Mouse (Mus musculus): ENCODE data around the gene Ifi204. TPM values are rescaled to one million over a fixed set of nuclear protein-coding genes. Genes with fewer than 3 reads are reported as not detected.
"Not testable (repeated sequence)": the region's sequence is repeated elsewhere in the genome, so short reads cannot be mapped to it uniquely, and the experiment has no call there.

Gene Ifi204
- polyA plus RNA-seq (2015; fragmentation: Nextera tagmentation; extraction: Ambion mirVana), result 0.24 and 0.70 TPM in 2 replicates

DNA sequence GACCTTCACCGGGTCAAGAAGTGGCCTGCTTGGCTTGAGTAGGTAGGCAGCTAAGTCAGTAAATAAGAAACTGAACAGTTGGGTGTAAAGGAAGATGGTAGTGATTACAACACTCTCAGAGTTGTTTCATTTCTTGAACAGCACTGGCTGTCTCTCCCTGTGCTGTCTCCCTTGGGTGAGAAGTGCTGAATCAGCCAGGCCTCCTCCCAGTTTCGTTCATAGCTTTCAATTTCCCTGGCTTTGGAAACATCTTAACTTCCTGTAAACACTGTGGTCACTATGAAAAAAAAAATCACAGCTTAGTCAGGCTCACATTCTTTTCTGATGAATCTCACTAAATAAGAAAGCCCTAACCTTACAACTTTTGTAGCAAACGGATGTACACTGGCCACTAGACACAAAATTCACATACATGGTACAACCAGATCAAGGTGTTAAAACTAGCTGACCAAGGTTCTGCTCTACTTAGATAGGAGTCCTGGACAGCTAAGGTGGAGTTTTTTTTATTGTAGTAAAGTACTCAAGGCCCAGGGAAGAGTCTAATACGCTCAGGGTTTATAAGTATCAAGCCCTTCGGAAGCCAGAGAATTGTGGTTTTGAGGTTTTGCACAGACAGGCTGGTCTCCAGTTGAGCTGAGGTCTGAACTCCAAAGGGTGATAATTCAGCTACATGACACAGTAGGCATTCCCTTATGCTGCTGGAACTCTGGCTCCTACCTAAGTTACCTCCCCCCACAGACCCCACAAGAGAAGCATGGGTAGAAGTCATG is at the start of gene Ifi204:
Gene Ifi204, minus strand, starts transcription at position 96 of the 770 bp plus-strand sequence.
- not testable (repeated sequence) for H3K27me3 ChIP-seq (replicated peaks; ENCODE audit: control insufficient read depth, insufficient read depth, low read length); H3K4me2 ChIP-seq (ENCODE audit: low read length); H3K9ac ChIP-seq (replicated peaks; ENCODE audit: low read depth, low read length); H3K9me3 ChIP-seq (ENCODE audit: control insufficient read depth, low read length); H3K4me1 ChIP-seq (replicated peaks; ENCODE audit: control insufficient read depth, insufficient read depth, low read length); H3K27ac ChIP-seq (ENCODE audit: low read length); H3K36me3 ChIP-seq (ENCODE audit: control insufficient read depth, insufficient read depth); ATAC-seq; H3K4me3 ChIP-seq (replicated peaks; ENCODE audit: low read length)
- 89% methylated on average over 5 of the region's 5 CpGs for WGBS

DNA sequence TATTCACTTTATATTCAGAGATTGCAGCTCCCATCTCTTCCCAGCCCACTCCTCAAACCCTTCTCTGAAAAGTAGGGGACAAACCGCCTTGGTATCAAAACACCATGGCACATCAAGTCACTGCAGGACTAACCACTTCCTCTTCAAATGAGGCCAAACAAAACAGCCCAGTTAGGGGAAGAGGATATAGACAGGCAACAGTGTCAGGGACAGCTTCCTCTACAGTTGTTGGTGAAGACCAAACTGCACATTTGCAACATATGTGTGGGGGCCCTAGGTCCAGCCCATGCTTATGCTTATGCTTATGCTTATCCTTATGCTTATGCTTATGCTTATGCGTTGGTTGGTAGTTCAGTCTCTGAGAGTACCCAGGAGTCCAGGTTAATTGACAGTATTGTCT is 42.6 kb upstream of the Ifi204 start:
- H3K27me3 ChIP-seq (replicated peaks; ENCODE audit: control insufficient read depth, insufficient read depth, low read length); H3K9ac ChIP-seq (replicated peaks; ENCODE audit: low read depth, low read length); H3K9me3 ChIP-seq (ENCODE audit: control insufficient read depth, low read length); H3K36me3 ChIP-seq (ENCODE audit: control insufficient read depth, insufficient read depth); H3K4me3 ChIP-seq (replicated peaks; ENCODE audit: low read length); H3K4me2 ChIP-seq (ENCODE audit: low read length); H3K4me1 ChIP-seq (replicated peaks; ENCODE audit: control insufficient read depth, insufficient read depth, low read length); H3K27ac ChIP-seq (ENCODE audit: low read length); ATAC-seq: not testable (repeated sequence)
- WGBS, result 80% methylated on average over 2 of the region's 2 CpGs

DNA sequence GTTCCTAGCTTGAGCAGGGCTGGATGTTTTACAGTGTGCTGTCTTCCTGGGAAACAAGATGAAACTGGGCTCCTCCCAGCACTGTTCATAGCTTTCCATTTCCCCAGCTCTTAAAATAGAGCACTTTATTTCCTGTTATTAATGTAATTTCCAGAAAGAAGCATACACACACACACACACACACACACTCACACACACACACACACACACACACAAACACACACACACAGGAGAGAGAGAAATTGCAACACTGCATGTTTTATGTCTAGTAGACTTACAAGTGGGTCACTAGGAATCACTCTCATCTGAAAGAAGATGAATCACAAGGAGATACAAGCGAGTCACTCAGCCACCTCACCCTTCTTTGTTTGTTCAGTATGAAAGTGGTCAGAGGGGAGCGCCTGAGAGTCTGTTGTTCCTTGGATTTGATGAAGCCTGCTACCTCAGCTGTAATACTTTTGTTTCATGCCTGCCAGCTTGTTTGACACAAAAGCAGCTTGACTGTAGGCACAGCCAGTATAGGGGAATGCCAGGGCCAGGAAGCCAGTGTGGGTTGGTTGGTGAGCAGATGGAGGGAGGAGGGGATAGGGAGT is 36.0 kb upstream of the Ifi204 start:
- not testable (repeated sequence) for H3K4me2 ChIP-seq (ENCODE audit: low read length); H3K9ac ChIP-seq (replicated peaks; ENCODE audit: low read depth, low read length); H3K27ac ChIP-seq (ENCODE audit: low read length); H3K4me1 ChIP-seq (replicated peaks; ENCODE audit: control insufficient read depth, insufficient read depth, low read length); H3K9me3 ChIP-seq (ENCODE audit: control insufficient read depth, low read length); H3K4me3 ChIP-seq (replicated peaks; ENCODE audit: low read length); H3K27me3 ChIP-seq (replicated peaks; ENCODE audit: control insufficient read depth, insufficient read depth, low read length); H3K36me3 ChIP-seq (ENCODE audit: control insufficient read depth, insufficient read depth)
- WGBS, result 46% methylated on average over 2 of the region's 2 CpGs
- ATAC-seq, result peak; percentile 57; the same call in 1 of the 2 replicates

DNA sequence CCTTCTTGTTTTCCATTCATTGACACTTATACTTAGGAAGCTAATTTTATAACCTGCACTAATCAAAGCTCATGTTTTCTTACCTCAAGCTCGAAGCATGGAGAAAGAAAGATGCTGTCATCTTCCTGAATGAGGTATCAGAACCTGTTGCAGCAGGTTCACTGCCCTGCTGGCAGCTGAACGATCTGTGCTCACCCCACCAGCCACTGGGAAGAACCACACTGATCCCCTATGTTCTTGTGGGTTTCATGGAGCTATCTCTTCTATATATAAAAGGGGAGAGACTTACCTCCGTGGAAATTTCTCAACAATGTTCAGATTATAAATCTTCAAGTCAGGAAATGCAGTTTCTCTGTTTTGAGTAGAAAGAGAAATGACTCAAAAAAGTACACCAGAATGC is 35.5 kb upstream of the Ifi204 start:
- H3K4me3 ChIP-seq (replicated peaks; ENCODE audit: low read length); H3K9ac ChIP-seq (replicated peaks; ENCODE audit: low read depth, low read length); H3K4me2 ChIP-seq (ENCODE audit: low read length); H3K27ac ChIP-seq (ENCODE audit: low read length); ATAC-seq; H3K9me3 ChIP-seq (ENCODE audit: control insufficient read depth, low read length); H3K36me3 ChIP-seq (ENCODE audit: control insufficient read depth, insufficient read depth); H3K4me1 ChIP-seq (replicated peaks; ENCODE audit: control insufficient read depth, insufficient read depth, low read length); H3K27me3 ChIP-seq (replicated peaks; ENCODE audit: control insufficient read depth, insufficient read depth, low read length): not testable (repeated sequence)
- WGBS, result 74% methylated on average over 3 of the region's 3 CpGs

DNA sequence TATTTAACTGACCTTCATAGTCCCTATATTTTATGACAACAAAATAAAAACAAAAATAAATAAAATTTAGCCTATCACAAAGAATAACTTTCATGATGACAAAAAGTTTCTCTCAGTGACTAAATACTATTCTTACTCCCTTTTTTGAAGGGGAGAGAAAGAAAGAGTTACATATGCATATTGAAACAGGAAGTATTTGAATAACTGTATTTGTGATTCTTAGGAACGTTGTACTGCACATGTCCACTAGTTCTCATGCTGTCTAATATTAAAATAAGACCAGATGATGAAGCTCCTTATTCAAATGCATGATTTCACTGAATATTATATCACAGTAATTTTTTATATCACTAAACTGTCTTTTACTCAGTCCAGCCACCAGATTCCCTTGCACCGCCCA is 35.0 kb upstream of the Ifi204 start:
- H3K4me1 ChIP-seq (replicated peaks; ENCODE audit: control insufficient read depth, insufficient read depth, low read length); H3K27me3 ChIP-seq (replicated peaks; ENCODE audit: control insufficient read depth, insufficient read depth, low read length); ATAC-seq; H3K9me3 ChIP-seq (ENCODE audit: control insufficient read depth, low read length); H3K36me3 ChIP-seq (ENCODE audit: control insufficient read depth, insufficient read depth); H3K27ac ChIP-seq (ENCODE audit: low read length); H3K9ac ChIP-seq (replicated peaks; ENCODE audit: low read depth, low read length); H3K4me2 ChIP-seq (ENCODE audit: low read length); H3K4me3 ChIP-seq (replicated peaks; ENCODE audit: low read length): not testable (repeated sequence)
- 88% methylated on average over 2 of the region's 2 CpGs for WGBS

DNA sequence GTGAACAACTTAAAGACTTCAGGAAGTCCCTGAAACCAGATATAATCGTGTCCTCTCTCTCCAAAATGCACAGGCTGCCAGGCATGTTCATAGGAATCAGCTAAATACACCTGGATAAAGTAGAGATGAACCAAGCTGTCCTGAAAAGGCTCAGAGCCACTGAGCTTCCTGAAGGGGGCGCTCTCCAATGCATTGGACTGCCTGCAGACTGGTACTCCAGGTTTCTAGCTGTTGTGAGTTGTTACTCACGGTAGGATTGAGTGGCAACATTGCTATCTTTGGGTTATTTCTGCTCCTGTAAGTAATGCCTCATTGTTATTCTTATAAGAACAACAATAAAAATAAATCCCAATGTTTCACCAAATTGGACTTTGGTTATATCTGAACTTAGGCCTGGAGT is 6.7 kb upstream of the Ifi204 start:
- not testable (repeated sequence) for ATAC-seq; H3K4me2 ChIP-seq (ENCODE audit: low read length); H3K4me1 ChIP-seq (replicated peaks; ENCODE audit: control insufficient read depth, insufficient read depth, low read length); H3K9ac ChIP-seq (replicated peaks; ENCODE audit: low read depth, low read length); H3K36me3 ChIP-seq (ENCODE audit: control insufficient read depth, insufficient read depth); H3K27ac ChIP-seq (ENCODE audit: low read length); H3K27me3 ChIP-seq (replicated peaks; ENCODE audit: control insufficient read depth, insufficient read depth, low read length); H3K9me3 ChIP-seq (ENCODE audit: control insufficient read depth, low read length); H3K4me3 ChIP-seq (replicated peaks; ENCODE audit: low read length)
- 58% methylated on average over 2 of the region's 3 CpGs for WGBS

DNA sequence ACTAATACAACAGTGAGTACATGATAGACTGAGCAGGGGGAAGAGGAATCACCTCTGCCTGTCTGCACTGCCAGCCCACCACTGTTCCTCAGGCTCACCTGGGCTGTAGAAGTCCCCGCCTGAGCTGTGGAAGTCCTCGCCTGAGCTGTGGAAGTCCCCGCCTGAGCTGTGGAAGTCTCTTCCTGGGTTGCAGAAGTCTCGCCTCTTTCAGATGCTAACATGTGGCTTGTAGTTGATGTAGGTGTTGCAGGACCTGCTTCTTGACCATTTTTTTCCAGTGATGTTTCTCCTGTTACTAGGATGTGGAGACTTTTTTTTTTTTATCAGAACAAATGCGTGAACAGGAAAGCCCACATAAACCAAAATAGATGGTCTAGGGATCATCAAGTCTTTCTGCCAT is 6.7 kb downstream of the Ifi204 start:
- WGBS, result 91% methylated on average over 4 of the region's 5 CpGs
- H3K4me2 ChIP-seq (ENCODE audit: low read length); H3K4me1 ChIP-seq (replicated peaks; ENCODE audit: control insufficient read depth, insufficient read depth, low read length); H3K27ac ChIP-seq (ENCODE audit: low read length); H3K36me3 ChIP-seq (ENCODE audit: control insufficient read depth, insufficient read depth); H3K9me3 ChIP-seq (ENCODE audit: control insufficient read depth, low read length); H3K9ac ChIP-seq (replicated peaks; ENCODE audit: low read depth, low read length); ATAC-seq; H3K4me3 ChIP-seq (replicated peaks; ENCODE audit: low read length); H3K27me3 ChIP-seq (replicated peaks; ENCODE audit: control insufficient read depth, insufficient read depth, low read length): not testable (repeated sequence)

DNA sequence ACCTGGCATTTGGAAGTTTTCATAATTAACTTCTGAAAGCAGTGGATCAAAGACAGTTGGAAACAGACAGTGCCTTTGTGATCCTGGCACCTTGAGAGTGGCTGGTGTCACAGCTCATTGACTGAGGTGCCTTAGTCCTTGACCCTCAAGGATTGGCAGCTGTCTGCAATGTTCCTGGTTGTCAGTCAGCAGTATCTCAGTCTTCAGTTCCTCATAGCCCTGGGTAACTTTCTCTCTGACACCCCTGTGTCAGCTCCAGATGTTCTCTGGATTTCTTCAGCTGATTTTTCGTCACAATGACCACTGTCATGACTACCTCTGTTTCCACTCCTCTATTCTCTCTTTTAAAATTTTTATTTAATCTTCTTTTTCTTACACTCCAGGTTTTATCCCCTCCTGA is 24.5 kb downstream of the Ifi204 start:
- H3K9me3 ChIP-seq (ENCODE audit: control insufficient read depth, low read length), result no peaks in the 10 kb centered on the region
- no peaks in the 10 kb centered on the region for H3K27me3 ChIP-seq (replicated peaks; ENCODE audit: control insufficient read depth, insufficient read depth, low read length)
- no peaks in the 10 kb centered on the region for H3K4me1 ChIP-seq (replicated peaks; ENCODE audit: control insufficient read depth, insufficient read depth, low read length)
- H3K27ac ChIP-seq (ENCODE audit: low read length), result no peak overlapping the region
- ATAC-seq, result no peak
- no peak overlapping the region for H3K4me3 ChIP-seq (replicated peaks; ENCODE audit: low read length)
- no peak overlapping the region for H3K4me2 ChIP-seq (ENCODE audit: low read length)
- no peaks in the 10 kb centered on the region for H3K36me3 ChIP-seq (ENCODE audit: control insufficient read depth, insufficient read depth)
- no peak overlapping the region for H3K9ac ChIP-seq (replicated peaks; ENCODE audit: low read depth, low read length)
- 61% methylated on average over 1 of the region's 1 CpGs for WGBS

DNA sequence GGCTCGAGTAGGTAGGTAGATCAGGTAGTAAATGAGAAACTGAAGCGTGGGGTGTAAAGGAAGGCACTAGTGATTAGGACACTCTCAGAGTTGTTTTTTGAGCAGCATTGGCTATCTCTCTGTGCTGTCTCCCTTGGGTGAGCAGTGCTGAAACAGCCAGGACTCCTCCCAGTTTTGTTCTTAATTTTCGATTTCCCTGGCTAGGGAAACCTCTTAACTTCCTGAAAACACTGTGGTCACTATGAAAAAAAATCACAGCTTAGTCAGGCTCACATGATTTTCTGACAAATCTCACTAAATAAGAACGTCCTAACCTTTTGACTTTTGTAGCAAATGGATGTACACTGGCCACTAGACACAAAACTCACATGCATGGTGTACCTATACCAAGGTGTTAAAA is 25.1 kb downstream of the Ifi204 start, which contains the start of gene Ifi207:
Gene Ifi207, minus strand, starts transcription at position 92 of the 400 bp plus-strand sequence.
- no peak for ATAC-seq
- Histone ChIP-seq H3K27me3 (replicated peaks; ENCODE audit: control insufficient read depth, insufficient read depth, low read length) (no peaks in the 10 kb centered on the region), H3K9ac (replicated peaks; ENCODE audit: low read depth, low read length) (no peak within 1 kb of the TSS), H3K4me1 (replicated peaks; ENCODE audit: control insufficient read depth, insufficient read depth, low read length) (no peaks in the 10 kb centered on the region), H3K9me3 (ENCODE audit: control insufficient read depth, low read length) (no peaks in the 10 kb centered on the region), H3K27ac (ENCODE audit: low read length) (no peak within 1 kb of the TSS), H3K4me2 (ENCODE audit: low read length) (no peak within 1 kb of the TSS), H3K36me3 (ENCODE audit: control insufficient read depth, insufficient read depth) (no peaks in the 10 kb centered on the region), H3K4me3 (replicated peaks; ENCODE audit: low read length) (no peak within 1 kb of the TSS)
- 84% methylated on average over 4 of the region's 4 CpGs for WGBS

Data from forebrain, embryonic 16.5 days (tissue).